Mouse (Mus musculus) G1E-ER4 (cell line): ENCODE results near the gene Cdh16. TPM values are rescaled to one million over a fixed set of nuclear protein-coding genes. Genes with fewer than 3 reads are reported as not detected.

Source experiments
- GATA1 ChIP-seq: IDR thresholded peaks from one replicate; pipeline ENCODE4 v1.8.0; 2012; ENCODE audit warnings: low read length, inconsistent platforms
- polyA plus RNA-seq: library from polyadenylated mRNA; stranded (reverse); fragments of >175 nt; gene quantifications from 2 replicates; pipeline ENCODE4 v1.2.3, GENCODE M21; 2012

The Cdh16 gene
- not detected in 2 replicates for polyA plus RNA-seq

DNA sequence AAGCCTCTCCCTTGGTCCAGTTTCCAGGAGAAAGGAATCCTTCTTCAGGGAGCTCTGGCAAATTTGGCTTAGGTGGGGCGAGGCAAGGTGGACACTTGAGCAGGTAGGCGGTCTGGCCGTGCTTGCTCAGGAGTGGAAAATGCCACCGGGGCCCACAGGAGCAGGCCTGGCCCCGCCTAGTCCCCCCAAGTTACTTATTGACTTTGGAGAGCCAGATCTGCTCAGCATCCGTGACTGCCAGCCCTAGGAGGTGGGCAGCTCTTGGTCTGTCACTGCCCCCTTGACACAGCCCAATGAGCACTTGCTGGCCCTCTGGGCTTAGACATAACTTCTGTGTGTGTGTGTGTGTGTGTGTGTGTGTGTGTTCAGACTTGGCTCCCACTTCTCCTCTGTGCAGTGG lies at the start of gene Cdh16:
Gene Cdh16 (minus strand): TSS at position 236 of the 400 bp plus-strand sequence.
- TF ChIP-seq GATA1: no peak

DNA sequence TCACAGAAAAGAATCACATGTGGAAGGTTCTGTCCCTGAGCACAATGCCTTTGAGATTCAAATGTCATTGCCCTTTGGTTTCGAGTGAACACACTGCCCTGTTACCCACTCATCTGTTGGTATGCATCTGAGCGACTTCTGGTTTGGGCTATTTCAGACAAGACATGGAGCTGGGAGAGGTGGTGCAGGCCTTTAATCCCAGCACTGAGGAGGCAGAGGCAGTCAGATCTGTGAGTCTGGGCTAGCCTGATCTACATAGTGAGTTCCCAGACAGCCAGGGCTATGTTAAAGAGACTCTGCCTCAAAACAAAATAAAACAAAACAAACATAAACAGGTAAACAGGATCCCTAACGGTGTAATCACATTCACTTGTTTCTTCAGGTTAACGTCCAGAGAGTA lies 31.4 kb upstream of the Cdh16 start:
- TF ChIP-seq GATA1: no peak

- no peak for TF ChIP-seq GATA1
Measured at GRCm38 (mm10) chr8:104654984-104655383, 30.8 kb upstream of the Cdh16 start.

DNA sequence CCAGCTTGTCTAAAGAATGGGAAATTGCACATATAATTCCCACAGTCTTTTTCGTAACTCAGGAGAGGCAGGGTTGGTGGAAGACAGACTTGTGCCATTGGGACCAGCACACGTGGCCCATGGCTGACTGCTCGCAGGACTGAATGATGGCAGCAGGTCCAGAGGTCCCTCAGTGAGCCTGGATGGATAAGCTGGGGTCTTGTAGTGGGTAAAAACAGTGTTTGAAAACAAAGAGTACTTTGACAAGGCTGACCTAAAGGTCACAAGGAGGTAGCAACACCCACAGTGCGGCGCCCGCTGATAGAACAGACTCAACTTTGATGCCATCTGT lies 18.1 kb upstream of the Cdh16 start:
- no peak for TF ChIP-seq GATA1

DNA sequence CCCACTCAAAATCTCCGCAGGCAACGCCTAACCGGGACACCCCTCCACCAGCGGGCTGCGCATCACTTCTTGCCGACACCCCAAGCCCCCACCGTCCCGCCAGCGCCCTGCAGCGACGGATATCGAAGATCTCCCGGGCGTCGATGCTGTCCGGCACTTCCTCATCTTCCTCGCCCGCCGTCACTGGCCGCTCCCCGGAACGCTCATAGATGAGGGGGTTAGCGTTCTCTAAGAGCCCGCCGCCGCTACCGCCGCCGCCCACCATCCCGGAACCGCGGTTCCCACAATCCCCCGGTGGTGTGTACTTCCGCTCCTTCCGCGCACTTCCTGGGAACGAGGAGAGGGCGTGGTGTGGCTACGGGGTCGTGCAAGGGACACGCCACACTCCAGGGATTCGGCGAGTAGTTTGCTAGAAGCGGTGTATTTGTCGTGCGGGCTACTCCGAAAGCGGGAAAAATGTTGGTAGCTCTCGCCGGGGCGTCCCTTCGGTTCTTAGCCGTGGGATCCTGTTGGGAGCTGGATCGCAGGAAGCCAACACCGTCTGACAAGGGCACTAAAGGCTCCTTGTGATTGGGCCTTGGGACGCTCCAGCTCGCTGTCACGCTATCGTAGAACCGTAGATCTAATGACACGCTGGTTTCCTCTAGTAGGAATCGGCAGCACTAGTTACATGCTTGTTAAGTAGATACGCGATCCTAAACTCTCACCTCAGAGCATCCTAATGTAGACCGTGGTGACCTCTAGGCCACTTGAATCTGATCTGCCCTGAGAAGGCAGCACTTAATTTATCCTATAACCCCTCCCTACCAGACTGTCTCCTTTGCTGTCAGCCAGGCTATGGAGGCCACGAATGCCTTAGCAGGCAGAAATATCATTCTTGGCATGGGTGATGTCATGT lies 17.5 kb upstream of the Cdh16 start, which contains the start of gene Ciao2b:
Gene Ciao2b (minus strand): TSS at position 540 of the 898 bp plus-strand sequence.
- no peak for TF ChIP-seq GATA1

GRCm38 (mm10) chr8:104640831-104641370 lies 16.7 kb upstream of the Cdh16 start:
- no peak for TF ChIP-seq GATA1

DNA sequence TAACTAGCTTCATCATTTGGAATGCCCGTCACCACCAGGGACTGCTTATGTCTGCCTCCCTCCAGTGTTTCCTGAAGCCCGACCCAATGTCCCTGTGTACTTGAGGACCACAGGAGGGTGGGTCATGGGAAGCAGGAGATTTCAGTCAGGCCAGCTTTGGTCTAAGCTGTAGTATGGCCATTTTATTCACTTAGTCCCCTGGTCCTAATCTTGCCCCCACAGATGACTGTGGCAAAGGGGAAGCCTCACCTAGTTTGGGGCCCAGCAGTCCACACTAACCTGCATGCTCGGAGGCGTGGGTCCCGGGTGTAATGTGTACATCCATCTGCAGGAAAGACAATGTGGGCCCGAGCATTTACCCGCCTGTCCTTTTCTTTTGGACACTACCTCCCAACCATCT lies 16.0 kb upstream of the Cdh16 start:
- no peak for TF ChIP-seq GATA1

GRCm38 (mm10) chr8:104638010-104638409 lies 13.8 kb upstream of the Cdh16 start:
- no peak for TF ChIP-seq GATA1

- TF ChIP-seq GATA1: no peak
Measured at GRCm38 (mm10) chr8:104635004-104635710, 11.0 kb upstream of the Cdh16 start.

DNA sequence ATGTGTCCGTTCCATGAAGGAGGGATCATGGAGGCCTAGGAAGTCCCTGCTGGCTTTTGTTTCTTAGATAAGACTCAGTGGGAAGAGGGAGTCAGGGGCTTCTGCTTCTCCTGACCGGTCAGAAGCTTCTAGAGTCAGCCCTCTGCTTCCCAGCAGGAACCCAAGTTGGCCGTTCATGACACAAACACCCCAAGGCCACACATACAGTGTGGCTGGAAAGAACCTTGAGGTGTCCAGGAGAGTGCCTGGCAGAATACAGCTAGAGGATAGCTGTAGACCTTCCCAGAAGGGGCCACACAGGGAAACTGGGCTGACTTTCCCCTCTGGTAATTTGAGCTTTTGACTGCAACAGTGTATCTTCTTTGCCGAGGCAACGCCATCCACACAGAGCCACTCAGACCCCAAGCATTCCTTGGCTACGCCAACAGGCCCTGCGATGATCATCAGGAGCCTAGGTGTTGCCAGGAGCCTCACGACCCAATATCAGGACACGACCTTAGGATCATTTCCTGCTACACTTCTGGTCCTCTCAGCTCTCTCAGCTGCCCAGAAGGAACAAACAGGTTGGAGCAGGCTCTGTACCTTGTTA lies 9.1 kb upstream of the Cdh16 start:
- no peak for TF ChIP-seq GATA1

DNA sequence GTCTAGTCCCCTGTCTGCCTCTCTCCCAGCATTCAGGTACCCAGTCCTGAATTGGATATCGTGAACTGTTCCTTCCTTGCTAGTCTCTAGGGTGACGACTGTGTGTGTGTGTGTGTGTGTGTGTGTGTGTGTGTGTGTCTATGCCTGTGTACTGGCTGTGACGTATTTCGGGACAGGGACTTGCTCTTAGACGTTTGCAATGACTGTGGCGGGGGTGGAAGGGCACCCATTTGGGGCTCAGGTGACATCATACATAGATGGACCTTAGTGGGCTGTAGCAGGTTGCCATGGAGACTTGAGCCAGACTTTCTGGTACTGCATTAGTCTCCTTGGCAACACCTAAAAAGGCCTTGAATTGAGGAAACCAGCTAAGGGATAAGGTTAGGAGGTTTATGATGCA lies 8.3 kb upstream of the Cdh16 start:
- TF ChIP-seq GATA1: no peak

GRCm38 (mm10) chr8:104631975-104632374 lies 7.8 kb upstream of the Cdh16 start:
- no peak for TF ChIP-seq GATA1

DNA sequence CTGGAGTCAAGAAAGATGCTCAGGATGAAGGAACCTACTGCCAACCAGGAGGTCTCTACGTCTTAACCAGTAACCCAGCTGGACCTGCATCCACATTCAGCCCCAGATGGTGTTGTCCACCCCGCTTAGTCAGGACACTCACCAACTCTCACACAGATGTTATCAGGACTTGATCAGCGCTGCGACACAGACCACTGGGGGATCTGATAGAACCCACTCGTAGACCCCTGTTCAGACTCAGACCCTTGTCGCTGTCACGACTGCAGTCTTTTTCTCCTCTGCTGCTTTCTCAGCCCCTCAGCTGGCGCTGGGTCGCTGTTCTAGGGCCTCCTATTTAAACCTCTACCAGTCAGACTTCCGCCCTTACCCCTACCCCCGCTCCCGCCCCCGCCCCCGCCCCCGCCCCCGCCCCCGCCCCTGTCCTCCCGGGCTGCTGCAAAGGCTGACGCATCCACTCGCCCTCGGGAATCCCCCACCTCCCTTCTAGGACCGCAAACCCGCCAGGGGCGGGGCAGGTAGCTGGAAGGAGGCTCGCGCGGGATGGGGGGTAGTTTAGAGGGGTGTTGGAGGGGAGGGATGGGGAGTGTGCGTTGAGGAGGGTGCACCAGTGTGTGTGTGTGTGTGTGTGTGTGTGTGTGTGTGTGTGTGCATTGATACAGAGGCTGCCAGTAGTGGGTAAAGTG lies 6.9 kb upstream of the Cdh16 start, which contains the start of gene Rrad:
Gene Rrad (minus strand): TSS at position 347 of the 683 bp plus-strand sequence.
- no peak for TF ChIP-seq GATA1

GRCm38 (mm10) chr8:104630574-104630973 lies 6.4 kb upstream of the Cdh16 start:
- TF ChIP-seq GATA1: no peak

GRCm38 (mm10) chr8:104630111-104630479 lies 5.9 kb upstream of the Cdh16 start:
- no peak for TF ChIP-seq GATA1
